Mouse (Mus musculus) gonadal fat pad, adult 2 months (tissue): ENCODE data around the gene Kank4. TPM values are rescaled to one million over a fixed set of nuclear protein-coding genes. Genes with fewer than 3 reads are reported as not detected.
"Not testable (repeated sequence)": the region's sequence is repeated elsewhere in the genome, so short reads cannot be mapped to it uniquely, and the experiment has no call there.

Source experiments
- DNase-seq: peaks from one replicate; pipeline ENCODE4 v3.0.0-alpha.2; 2012; ENCODE audit warnings: low read depth
- polyA plus RNA-seq: library from polyadenylated mRNA; depleted of rRNA; stranded (reverse); fragments of >200 nt; gene quantifications from 2 replicates; pipeline ENCODE4 v1.2.3, GENCODE M21; 2012; rRNA removed

The Kank4 gene
- 3.2 and 3.3 TPM in 2 replicates for polyA plus RNA-seq

GRCm38 (mm10) chr4:98817184-98817911 is at the start of gene Kank4:
Gene Kank4 (minus strand): TSS chr4:98817537.
- DNase-seq = no peak

- no peak for DNase-seq
Measured at GRCm38 (mm10) chr4:98865386-98866237, 48.3 kb upstream of the Kank4 start.

DNA sequence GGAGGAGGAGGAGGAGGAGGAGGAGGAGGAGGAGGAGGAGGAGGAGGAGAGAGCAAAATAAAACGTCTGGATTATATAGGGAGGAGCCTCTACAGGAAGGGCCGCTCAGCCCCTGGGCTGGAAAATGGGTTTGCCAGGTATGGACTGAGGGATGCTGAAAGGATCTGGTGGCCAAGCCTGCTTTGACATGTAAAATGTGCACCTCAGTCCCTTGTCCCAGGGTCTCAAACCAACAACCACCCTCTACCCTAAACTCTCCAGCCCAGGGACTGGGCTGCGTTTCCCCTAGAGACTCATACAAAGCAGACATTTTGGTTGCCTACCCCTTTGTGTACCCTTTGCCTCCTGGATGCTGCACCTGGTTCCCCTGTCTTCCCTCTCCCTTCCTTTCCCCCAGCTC is 47.2 kb upstream of the Kank4 start:
- DNase-seq = no peak

DNA sequence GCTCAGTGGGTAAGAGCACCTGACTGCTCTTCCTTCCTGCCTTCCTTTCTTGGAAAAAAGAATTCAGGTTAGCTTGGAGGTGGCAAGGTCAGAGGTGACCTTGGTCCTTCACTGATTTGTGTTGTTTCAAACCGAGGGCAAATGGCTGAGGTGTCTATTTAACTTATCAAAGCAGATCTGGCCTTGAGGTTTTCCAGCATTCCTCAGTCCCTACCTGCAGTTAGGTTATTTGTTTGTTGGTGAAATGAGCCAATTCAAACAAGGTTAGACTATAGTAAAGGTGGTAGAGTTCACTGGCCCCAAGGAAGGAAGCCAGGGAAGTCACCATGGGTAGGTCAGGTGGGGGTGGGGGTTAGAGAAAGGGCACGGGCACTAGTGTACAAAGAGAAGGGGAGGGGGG is 46.8 kb upstream of the Kank4 start:
- DNase-seq = no peak

- DNase-seq = no peak
Measured at GRCm38 (mm10) chr4:98863451-98863850, 46.1 kb upstream of the Kank4 start.

DNA sequence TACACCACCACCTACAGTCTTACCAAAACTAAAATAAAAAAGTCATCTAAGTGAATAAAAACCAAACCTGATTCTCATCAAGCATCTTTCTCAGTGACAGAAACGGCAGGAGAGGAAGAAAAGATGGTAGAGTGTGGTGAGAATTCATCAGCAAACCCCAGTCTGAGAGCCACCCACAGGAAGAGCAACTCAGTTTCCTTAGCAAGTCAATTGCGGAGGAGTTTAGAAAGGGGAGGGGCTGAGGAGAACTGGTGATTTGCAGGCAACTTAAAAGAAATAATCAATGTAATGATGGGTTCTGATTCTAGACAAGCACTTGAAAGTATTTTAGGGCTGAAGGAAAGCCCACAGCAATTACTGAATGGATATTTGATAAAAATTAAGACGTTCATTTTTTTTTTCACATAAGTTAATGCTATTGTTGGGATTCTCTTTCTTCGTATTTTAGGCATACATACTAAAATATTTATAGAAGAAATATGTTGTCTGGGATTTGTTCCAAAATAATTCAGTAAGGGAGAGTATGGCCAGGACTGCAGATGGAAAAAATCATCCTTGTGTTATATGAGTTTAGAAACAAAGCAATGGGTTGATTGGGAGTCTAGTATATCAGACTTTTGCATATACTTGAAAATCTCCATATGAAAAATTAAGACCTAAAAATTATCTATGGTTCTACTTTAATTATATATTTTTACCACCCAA is 41.0 kb upstream of the Kank4 start:
- DNase-seq = no peak

DNA sequence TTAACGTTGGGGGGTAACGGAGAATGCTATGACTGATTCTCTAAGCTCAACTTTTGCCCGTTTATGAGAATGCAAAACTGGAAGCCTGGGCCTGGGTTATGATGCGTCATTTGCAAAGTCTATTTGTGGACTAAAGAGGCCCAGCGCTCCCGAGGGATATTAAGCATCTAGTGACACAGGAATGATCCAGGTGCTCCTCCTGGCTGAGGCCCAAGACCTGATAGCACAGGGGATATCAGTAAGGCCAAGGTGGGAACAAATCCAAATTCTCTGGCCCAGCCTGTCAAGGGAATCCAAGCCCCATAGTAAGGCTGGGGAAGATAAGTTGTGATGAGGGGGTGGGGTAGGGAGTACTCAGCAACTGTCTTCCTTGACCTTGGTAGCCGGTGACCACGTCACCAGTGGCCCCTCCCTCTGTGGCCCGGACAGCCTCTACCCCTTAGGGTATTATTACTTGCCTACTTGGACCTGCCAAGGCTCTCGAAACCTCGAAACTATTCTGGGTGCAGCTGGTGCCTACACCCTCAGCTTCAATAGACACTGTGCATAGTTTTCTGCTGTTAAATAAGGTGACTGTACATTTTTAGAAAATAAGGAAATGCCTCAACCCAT is 39.8 kb upstream of the Kank4 start:
- no peak for DNase-seq

- no peak for DNase-seq
Measured at GRCm38 (mm10) chr4:98853926-98854325, 36.6 kb upstream of the Kank4 start.

DNA sequence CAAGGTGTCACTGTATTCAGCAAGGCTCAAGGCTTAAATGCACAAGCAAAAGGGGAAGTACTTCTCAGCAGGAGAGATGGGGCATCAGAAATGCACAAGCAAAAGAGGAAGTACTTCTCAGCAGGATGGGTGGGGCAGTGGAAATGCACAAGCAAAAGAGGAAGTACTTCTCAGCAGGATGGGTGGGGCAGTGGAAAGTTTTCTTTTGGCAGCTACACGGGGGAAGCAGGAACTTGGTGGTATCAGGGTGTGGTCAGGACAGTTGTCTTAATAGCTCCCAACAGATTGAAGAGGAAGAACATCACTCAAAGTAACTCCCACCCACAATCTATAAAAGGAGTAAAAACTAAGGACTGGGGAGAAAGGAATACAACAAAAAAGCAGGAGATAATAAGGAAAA is 33.1 kb upstream of the Kank4 start:
- not testable (repeated sequence) for DNase-seq

DNA sequence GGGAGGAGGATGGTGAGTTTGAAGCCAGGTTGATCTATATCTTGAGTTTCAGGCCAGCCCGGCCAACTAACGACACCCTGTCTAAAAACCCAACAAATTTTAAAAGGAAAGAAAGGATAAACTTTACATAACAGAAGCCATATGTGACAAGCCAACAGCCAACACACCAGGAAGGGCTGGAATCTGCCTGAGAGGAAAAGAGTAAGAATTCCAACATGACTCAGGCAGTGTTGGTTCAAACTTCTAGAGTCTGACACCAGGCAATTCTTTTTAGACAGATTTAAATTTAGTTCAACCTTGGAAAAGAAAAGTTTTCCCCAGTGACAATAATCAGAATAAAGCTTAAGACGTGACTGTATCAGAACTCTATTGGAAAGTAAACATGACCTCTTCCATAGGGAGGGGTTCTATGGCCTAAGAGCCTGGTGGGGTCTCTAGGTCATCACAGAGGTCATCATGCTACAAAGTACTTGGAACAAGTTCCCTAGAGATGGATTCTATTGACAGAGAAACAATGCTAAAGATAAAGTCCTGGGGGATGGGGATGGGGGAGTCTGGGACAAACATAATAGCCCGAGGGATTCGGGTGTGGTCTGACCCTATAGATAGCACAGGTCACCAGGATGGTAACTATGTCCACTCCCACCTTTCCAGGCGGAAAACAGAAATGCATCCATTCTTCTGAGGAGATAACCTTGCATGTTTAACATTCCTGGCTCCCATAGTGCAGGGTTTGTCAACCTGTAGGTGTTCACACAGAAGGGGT is 30.0 kb upstream of the Kank4 start:
- DNase-seq = no peak

GRCm38 (mm10) chr4:98846396-98846795 is 29.1 kb upstream of the Kank4 start:
- DNase-seq = no peak

GRCm38 (mm10) chr4:98845687-98846125 is 28.4 kb upstream of the Kank4 start:
- DNase-seq = no peak

GRCm38 (mm10) chr4:98845201-98845600 is 27.9 kb upstream of the Kank4 start:
- DNase-seq = no peak

DNA sequence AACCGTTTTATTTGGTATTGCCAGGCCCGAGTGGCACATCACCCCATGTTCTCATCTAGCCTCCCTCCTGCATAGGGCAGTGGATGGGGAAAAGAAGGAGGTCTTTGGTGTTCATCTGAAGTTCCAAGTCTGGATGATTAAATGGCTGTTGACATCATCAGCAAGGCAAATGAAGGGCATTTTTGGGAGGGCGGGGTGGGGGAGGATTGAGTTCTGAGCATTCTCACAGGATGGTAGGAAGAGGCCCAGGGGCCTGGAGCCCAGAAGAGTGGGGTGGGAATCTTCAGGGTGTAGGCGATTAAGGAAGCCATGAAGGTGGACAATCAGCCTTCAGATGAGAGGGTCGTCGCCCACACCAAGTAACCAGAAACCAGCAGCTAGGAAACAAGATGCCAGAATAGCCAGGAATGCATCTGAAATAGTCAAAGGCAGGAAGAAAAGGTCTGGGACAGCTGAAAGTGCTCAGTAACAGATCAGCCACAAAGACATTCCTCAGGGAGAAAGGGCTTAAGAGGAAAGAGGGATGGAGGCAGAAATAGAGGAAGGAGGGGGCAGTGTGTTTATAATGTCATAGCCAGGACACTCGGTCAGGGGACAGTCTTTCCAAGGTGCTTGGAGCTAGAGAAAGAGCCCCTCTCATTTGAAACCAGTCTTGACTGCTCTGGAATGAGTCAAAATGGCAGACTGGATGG is 26.7 kb upstream of the Kank4 start:
- no peak for DNase-seq

DNA sequence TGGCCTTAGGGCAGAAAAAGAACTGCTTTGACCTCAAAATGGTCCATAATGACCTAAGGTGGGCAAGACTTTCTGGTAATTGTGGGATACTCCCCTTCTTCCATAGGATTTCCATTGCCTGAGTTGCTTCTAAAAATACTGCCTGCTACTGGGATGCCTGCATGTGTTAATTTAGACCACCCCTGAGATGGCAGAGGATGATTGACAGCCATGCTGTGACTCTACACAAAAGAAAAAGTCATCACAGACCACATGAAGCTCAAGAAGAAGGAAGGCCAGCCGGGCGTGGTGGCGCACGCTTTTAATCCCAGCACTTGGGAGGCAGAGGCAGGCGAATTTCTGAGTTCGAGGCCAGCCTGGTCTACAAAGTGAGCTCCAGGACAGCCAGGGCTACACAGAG is 23.9 kb upstream of the Kank4 start:
- DNase-seq = not testable (repeated sequence)

DNA sequence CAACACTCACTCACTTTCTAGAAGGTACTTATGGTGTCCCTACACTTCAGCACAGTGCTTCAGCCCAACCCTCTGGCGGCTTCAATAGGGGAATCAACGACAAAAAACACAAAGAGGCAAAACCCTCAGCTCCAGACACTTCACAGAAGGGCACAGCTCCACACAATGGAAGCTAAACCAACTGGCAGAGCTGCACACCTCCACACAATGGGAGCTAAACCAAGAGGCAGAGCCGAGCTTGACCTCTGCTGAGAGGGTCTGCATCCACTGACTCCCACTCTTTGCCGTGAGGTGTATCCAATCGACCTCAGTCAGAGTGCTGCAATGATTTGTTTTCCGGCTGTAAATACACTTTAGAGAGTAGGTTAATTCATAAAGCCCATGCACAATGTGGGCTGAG is 23.2 kb upstream of the Kank4 start:
- DNase-seq = no peak

DNA sequence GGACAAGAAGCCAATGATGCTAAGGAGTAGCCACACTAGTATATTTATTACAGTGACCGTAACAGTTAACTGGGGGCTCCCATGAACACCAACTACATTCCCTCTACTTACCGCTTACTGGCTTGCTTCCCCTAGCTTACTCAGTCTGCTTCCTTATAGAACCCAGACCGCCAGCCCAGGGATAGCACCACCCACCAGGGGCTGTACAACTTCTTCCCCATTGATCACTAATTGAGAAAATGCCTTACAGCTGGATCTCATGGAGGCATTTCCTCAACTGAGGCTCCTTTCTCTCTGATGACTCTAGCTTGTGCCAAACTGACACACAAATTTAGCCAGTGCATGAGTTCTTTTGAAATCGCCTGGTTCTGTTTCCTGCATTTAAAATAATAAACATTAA is 21.6 kb upstream of the Kank4 start:
- no peak for DNase-seq

GRCm38 (mm10) chr4:98837715-98838505 is 20.6 kb upstream of the Kank4 start:
- peak; percentile 58 for DNase-seq

- DNase-seq = no peak
Measured at GRCm38 (mm10) chr4:98836519-98836918, 19.2 kb upstream of the Kank4 start.

- DNase-seq = no peak
Measured at GRCm38 (mm10) chr4:98834782-98835181, 17.4 kb upstream of the Kank4 start.
